Mouse (Mus musculus): ENCODE results near the gene Tom1l1. TPM values are rescaled to one million over a fixed set of nuclear protein-coding genes. Genes with fewer than 3 reads are reported as not detected.

The Tom1l1 gene
- polyA plus RNA-seq, 1 experiment from 2014 or later = 31.2 TPM

GRCm38 (mm10) chr11:90638312-90638830, 49.8 kb downstream of the Tom1l1 start:
- Histone ChIP-seq H3K4me2 (ENCODE audit: low read depth, low read length) (peak overlapping the region; percentile 67), H3K27ac (ENCODE audit: low read length) (peak overlapping the region; percentile 95), H3K4me3 (ENCODE audit: low read length) (peak overlapping the region; percentile 100), H3K36me3 (ENCODE audit: control insufficient read depth, insufficient read depth) (peaks cover 2% of the 10 kb centered on the region; the same call in 1 of the 2 replicates), H3K9me3 (replicated peaks; ENCODE audit: control insufficient read depth, low read length) (no peaks in the 10 kb centered on the region), H3K9ac (ENCODE audit: low read length) (peak overlapping the region; percentile 98), H3K27me3 (ENCODE audit: control insufficient read depth, insufficient read depth, low read length) (no peaks in the 10 kb centered on the region), H3K4me1 (ENCODE audit: control insufficient read depth, insufficient read depth, low read length) (peaks cover 14% of the 10 kb centered on the region)
- WGBS = under 1% methylated on average over 34 of the region's 54 CpGs
- no peak for ATAC-seq (replicated peaks; ENCODE audit: extremely low read depth, insufficient read depth, low FRiP score)

GRCm38 (mm10) chr11:90637440-90638311, 50.5 kb downstream of the Tom1l1 start, which contains the start of the genes Stxbp4 and Cox11:
Gene Stxbp4 (minus strand): TSS chr11:90638084.
Gene Cox11 (plus strand): TSS chr11:90638173.
- peaks cover 2% of the 10 kb centered on the region; the same call in 1 of the 2 replicates for H3K36me3 ChIP-seq (ENCODE audit: control insufficient read depth, insufficient read depth)
- H3K9me3 ChIP-seq (replicated peaks; ENCODE audit: control insufficient read depth, low read length) = no peaks in the 10 kb centered on the region
- peak; percentile 96 for ATAC-seq (replicated peaks; ENCODE audit: extremely low read depth, insufficient read depth, low FRiP score)
- H3K9ac ChIP-seq (ENCODE audit: low read length) = peak within 1 kb of the TSS; percentile 98
- no peaks in the 10 kb centered on the region for H3K27me3 ChIP-seq (ENCODE audit: control insufficient read depth, insufficient read depth, low read length)
- H3K27ac ChIP-seq (ENCODE audit: low read length) = peak within 1 kb of the TSS; percentile 95
- peaks cover 14% of the 10 kb centered on the region for H3K4me1 ChIP-seq (ENCODE audit: control insufficient read depth, insufficient read depth, low read length)
- under 1% methylated on average over 47 of the region's 48 CpGs for WGBS
- H3K4me2 ChIP-seq (ENCODE audit: low read depth, low read length) = peak within 1 kb of the TSS; percentile 83
- peak within 1 kb of the TSS; percentile 100 for H3K4me3 ChIP-seq (ENCODE audit: low read length)

GRCm38 (mm10) chr11:90634661-90635060, 53.5 kb downstream of the Tom1l1 start:
- peaks cover 9% of the 10 kb centered on the region for H3K4me1 ChIP-seq (ENCODE audit: control insufficient read depth, insufficient read depth, low read length)
- H3K27me3 ChIP-seq (ENCODE audit: control insufficient read depth, insufficient read depth, low read length) = no peaks in the 10 kb centered on the region
- H3K4me3 ChIP-seq (ENCODE audit: low read length) = no peak overlapping the region
- no peaks in the 10 kb centered on the region for H3K9me3 ChIP-seq (replicated peaks; ENCODE audit: control insufficient read depth, low read length)
- H3K36me3 ChIP-seq (ENCODE audit: control insufficient read depth, insufficient read depth) = no peaks in the 10 kb centered on the region
- H3K9ac ChIP-seq (ENCODE audit: low read length) = no peak overlapping the region
- no peak overlapping the region for H3K27ac ChIP-seq (ENCODE audit: low read length)
- 80% methylated on average over 3 of the region's 3 CpGs for WGBS
- ATAC-seq (replicated peaks; ENCODE audit: extremely low read depth, insufficient read depth, low FRiP score) = no peak
- no peak overlapping the region for H3K4me2 ChIP-seq (ENCODE audit: low read depth, low read length)

- H3K4me1 ChIP-seq (ENCODE audit: control insufficient read depth, insufficient read depth, low read length) = peaks cover 6% of the 10 kb centered on the region
- no peaks in the 10 kb centered on the region for H3K27me3 ChIP-seq (ENCODE audit: control insufficient read depth, insufficient read depth, low read length)
- H3K9ac ChIP-seq (ENCODE audit: low read length) = no peak overlapping the region
- H3K27ac ChIP-seq (ENCODE audit: low read length) = no peak overlapping the region
- ATAC-seq (replicated peaks; ENCODE audit: extremely low read depth, insufficient read depth, low FRiP score) = no peak
- H3K36me3 ChIP-seq (ENCODE audit: control insufficient read depth, insufficient read depth) = no peaks in the 10 kb centered on the region
- no peak overlapping the region for H3K4me2 ChIP-seq (ENCODE audit: low read depth, low read length)
- no peaks in the 10 kb centered on the region for H3K9me3 ChIP-seq (replicated peaks; ENCODE audit: control insufficient read depth, low read length)
- H3K4me3 ChIP-seq (ENCODE audit: low read length) = no peak overlapping the region
- WGBS = 68% methylated on average over 2 of the region's 2 CpGs
Measured at GRCm38 (mm10) chr11:90632480-90632879, 55.7 kb downstream of the Tom1l1 start.

GRCm38 (mm10) chr11:90627751-90628150, 60.4 kb downstream of the Tom1l1 start:
- Histone ChIP-seq H3K27ac (ENCODE audit: low read length) (no peak overlapping the region), H3K36me3 (ENCODE audit: control insufficient read depth, insufficient read depth) (no peaks in the 10 kb centered on the region), H3K9me3 (replicated peaks; ENCODE audit: control insufficient read depth, low read length) (no peaks in the 10 kb centered on the region), H3K4me1 (ENCODE audit: control insufficient read depth, insufficient read depth, low read length) (no peaks in the 10 kb centered on the region), H3K9ac (ENCODE audit: low read length) (no peak overlapping the region), H3K4me2 (ENCODE audit: low read depth, low read length) (no peak overlapping the region), H3K4me3 (ENCODE audit: low read length) (no peak overlapping the region), H3K27me3 (ENCODE audit: control insufficient read depth, insufficient read depth, low read length) (no peaks in the 10 kb centered on the region)
- 65% methylated on average over 1 of the region's 1 CpGs for WGBS
- ATAC-seq (replicated peaks; ENCODE audit: extremely low read depth, insufficient read depth, low FRiP score) = no peak

- no peaks in the 10 kb centered on the region for H3K36me3 ChIP-seq (ENCODE audit: control insufficient read depth, insufficient read depth)
- no peaks in the 10 kb centered on the region for H3K4me1 ChIP-seq (ENCODE audit: control insufficient read depth, insufficient read depth, low read length)
- H3K4me2 ChIP-seq (ENCODE audit: low read depth, low read length) = no peak overlapping the region
- no peak overlapping the region for H3K27ac ChIP-seq (ENCODE audit: low read length)
- 70% methylated on average over 1 of the region's 1 CpGs for WGBS
- no peaks in the 10 kb centered on the region for H3K9me3 ChIP-seq (replicated peaks; ENCODE audit: control insufficient read depth, low read length)
- H3K9ac ChIP-seq (ENCODE audit: low read length) = no peak overlapping the region
- no peaks in the 10 kb centered on the region for H3K27me3 ChIP-seq (ENCODE audit: control insufficient read depth, insufficient read depth, low read length)
- no peak overlapping the region for H3K4me3 ChIP-seq (ENCODE audit: low read length)
- ATAC-seq (replicated peaks; ENCODE audit: extremely low read depth, insufficient read depth, low FRiP score) = no peak
Measured at GRCm38 (mm10) chr11:90625174-90625573, 63.0 kb downstream of the Tom1l1 start.

GRCm38 (mm10) chr11:90623477-90623876, 64.7 kb downstream of the Tom1l1 start:
- Histone ChIP-seq H3K9me3 (replicated peaks; ENCODE audit: control insufficient read depth, low read length) (no peaks in the 10 kb centered on the region), H3K4me1 (ENCODE audit: control insufficient read depth, insufficient read depth, low read length) (no peaks in the 10 kb centered on the region), H3K4me3 (ENCODE audit: low read length) (no peak overlapping the region), H3K9ac (ENCODE audit: low read length) (no peak overlapping the region), H3K36me3 (ENCODE audit: control insufficient read depth, insufficient read depth) (no peaks in the 10 kb centered on the region), H3K27ac (ENCODE audit: low read length) (no peak overlapping the region), H3K27me3 (ENCODE audit: control insufficient read depth, insufficient read depth, low read length) (no peaks in the 10 kb centered on the region), H3K4me2 (ENCODE audit: low read depth, low read length) (no peak overlapping the region)
- 46% methylated on average over 6 of the region's 6 CpGs for WGBS
- no peak for ATAC-seq (replicated peaks; ENCODE audit: extremely low read depth, insufficient read depth, low FRiP score)

GRCm38 (mm10) chr11:90622500-90622899, 65.7 kb downstream of the Tom1l1 start:
- Histone ChIP-seq H3K9me3 (replicated peaks; ENCODE audit: control insufficient read depth, low read length) (no peaks in the 10 kb centered on the region), H3K4me2 (ENCODE audit: low read depth, low read length) (no peak overlapping the region), H3K4me3 (ENCODE audit: low read length) (no peak overlapping the region), H3K27ac (ENCODE audit: low read length) (no peak overlapping the region), H3K36me3 (ENCODE audit: control insufficient read depth, insufficient read depth) (no peaks in the 10 kb centered on the region), H3K4me1 (ENCODE audit: control insufficient read depth, insufficient read depth, low read length) (no peaks in the 10 kb centered on the region), H3K27me3 (ENCODE audit: control insufficient read depth, insufficient read depth, low read length) (no peaks in the 10 kb centered on the region), H3K9ac (ENCODE audit: low read length) (no peak overlapping the region)
- no peak for ATAC-seq (replicated peaks; ENCODE audit: extremely low read depth, insufficient read depth, low FRiP score)
- 91% methylated on average over 7 of the region's 7 CpGs for WGBS

GRCm38 (mm10) chr11:90622044-90622443, 66.1 kb downstream of the Tom1l1 start:
- WGBS = 88% methylated on average over 12 of the region's 12 CpGs
- H3K27ac ChIP-seq (ENCODE audit: low read length) = no peak overlapping the region
- no peaks in the 10 kb centered on the region for H3K36me3 ChIP-seq (ENCODE audit: control insufficient read depth, insufficient read depth)
- H3K9ac ChIP-seq (ENCODE audit: low read length) = no peak overlapping the region
- H3K4me1 ChIP-seq (ENCODE audit: control insufficient read depth, insufficient read depth, low read length) = no peaks in the 10 kb centered on the region
- ATAC-seq (replicated peaks; ENCODE audit: extremely low read depth, insufficient read depth, low FRiP score) = no peak
- H3K9me3 ChIP-seq (replicated peaks; ENCODE audit: control insufficient read depth, low read length) = no peaks in the 10 kb centered on the region
- H3K27me3 ChIP-seq (ENCODE audit: control insufficient read depth, insufficient read depth, low read length) = no peaks in the 10 kb centered on the region
- H3K4me3 ChIP-seq (ENCODE audit: low read length) = no peak overlapping the region
- no peak overlapping the region for H3K4me2 ChIP-seq (ENCODE audit: low read depth, low read length)
